Mouse (Mus musculus): ENCODE data around the gene Osmr. TPM values are rescaled to one million over a fixed set of nuclear protein-coding genes. Genes with fewer than 3 reads are reported as not detected.

Gene Osmr
- polyA plus RNA-seq, 1 experiment from 2014 or later = 0.36 TPM

DNA sequence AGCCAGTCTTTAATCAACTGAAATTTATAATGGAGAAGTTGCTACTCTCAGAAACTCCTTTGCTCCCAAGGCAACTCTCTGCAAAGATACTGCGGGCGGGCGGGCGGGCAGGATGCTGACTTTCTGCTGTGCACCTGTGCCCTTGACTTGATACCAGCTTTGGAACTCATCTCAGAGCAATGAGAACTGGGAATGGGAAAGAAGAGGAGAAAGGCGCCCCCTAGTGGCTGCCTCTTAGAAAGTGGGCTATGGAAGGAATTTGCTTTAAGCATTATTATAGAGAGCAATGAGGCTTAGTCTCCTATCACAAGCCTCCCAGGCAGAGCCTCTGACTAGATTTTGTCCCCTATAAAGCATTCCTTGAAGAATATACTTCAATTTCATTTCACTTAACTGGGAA lies 9.0 kb upstream of the Osmr start:
- 61% methylated on average over 5 of the region's 5 CpGs for WGBS
- DNase-seq (ENCODE audit: low spot score) = peak; percentile 71
- H3K27me3 ChIP-seq (replicated peaks; ENCODE audit: low read depth, poor library complexity, severe bottlenecking) = no peaks in the 10 kb centered on the region
- no peaks in the 10 kb centered on the region for H3K4me1 ChIP-seq
- no peak overlapping the region for H3K27ac ChIP-seq (replicated peaks)
- no peaks in the 10 kb centered on the region for H3K9me3 ChIP-seq
- no peak overlapping the region for H3K4me3 ChIP-seq
- H3K36me3 ChIP-seq (replicated peaks) = no peaks in the 10 kb centered on the region

- no peak overlapping the region for H3K27ac ChIP-seq (replicated peaks)
- WGBS = 84% methylated on average over 4 of the region's 4 CpGs
- no peak for DNase-seq (ENCODE audit: low spot score)
Observed at GRCm38 (mm10) chr15:6883091-6883490, 8.3 kb upstream of the Osmr start.

DNA sequence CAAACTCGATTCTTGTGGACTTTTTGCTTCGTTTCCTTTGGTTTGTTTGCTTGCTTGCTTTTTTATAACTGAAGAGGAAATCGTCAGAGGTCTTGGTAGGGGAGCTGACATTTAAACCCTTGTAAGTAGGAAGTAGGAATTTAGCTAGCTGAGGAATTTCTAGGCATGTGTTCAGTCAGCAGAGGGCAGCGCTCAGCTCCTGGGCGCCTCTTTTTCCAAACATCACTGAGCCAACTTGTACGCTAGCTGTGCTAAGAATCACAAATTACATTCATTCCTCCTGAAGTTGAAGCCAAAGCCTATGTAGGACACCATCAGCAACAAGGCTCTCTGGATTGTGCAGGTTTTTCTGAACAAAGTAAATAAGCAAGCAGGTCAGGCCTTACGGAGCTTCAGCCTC lies 7.4 kb upstream of the Osmr start:
- DNase-seq (ENCODE audit: low spot score) = peak; percentile 21

More at GRCm38 (mm10) chr15:6883091-6883490, 8.3 kb upstream of the Osmr start:
- Histone ChIP-seq H3K4me1 (no peaks in the 10 kb centered on the region), H3K4me3 (no peak overlapping the region), H3K27me3 (replicated peaks; ENCODE audit: low read depth, poor library complexity, severe bottlenecking) (no peaks in the 10 kb centered on the region), H3K9me3 (no peaks in the 10 kb centered on the region), H3K36me3 (replicated peaks) (no peaks in the 10 kb centered on the region)

GRCm38 (mm10) chr15:6881211-6881610 lies 6.4 kb upstream of the Osmr start:
- no peak for DNase-seq (ENCODE audit: low spot score)
- 82% methylated on average over 9 of the region's 9 CpGs for WGBS

More for the DNA sequence above, 7.4 kb upstream of the Osmr start:
- H3K4me3 ChIP-seq = no peak overlapping the region
- WGBS = 48% methylated on average over 7 of the region's 7 CpGs
- no peaks in the 10 kb centered on the region for H3K27me3 ChIP-seq (replicated peaks; ENCODE audit: low read depth, poor library complexity, severe bottlenecking)
- no peaks in the 10 kb centered on the region for H3K9me3 ChIP-seq
- no peaks in the 10 kb centered on the region for H3K4me1 ChIP-seq
- H3K27ac ChIP-seq (replicated peaks) = no peak overlapping the region
- H3K36me3 ChIP-seq (replicated peaks) = no peaks in the 10 kb centered on the region

GRCm38 (mm10) chr15:6873807-6874600 lies 765 bp downstream of the Osmr start:
- no peaks in the 10 kb centered on the region for H3K9me3 ChIP-seq
- DNase-seq (ENCODE audit: low spot score) = peak; percentile 50
- H3K4me3 ChIP-seq = peak overlapping the region; percentile 60
- peak overlapping the region; percentile 16; the same call in 1 of the 2 replicates for H3K27ac ChIP-seq (replicated peaks)
- H3K27me3 ChIP-seq (replicated peaks; ENCODE audit: low read depth, poor library complexity, severe bottlenecking) = peaks cover 67% of the 10 kb centered on the region
- peaks cover 19% of the 10 kb centered on the region for H3K4me1 ChIP-seq
- WGBS = 1% methylated on average over 52 of the region's 52 CpGs
- H3K36me3 ChIP-seq (replicated peaks) = no peaks in the 10 kb centered on the region

More at GRCm38 (mm10) chr15:6881211-6881610, 6.4 kb upstream of the Osmr start:
- no peaks in the 10 kb centered on the region for H3K36me3 ChIP-seq (replicated peaks)
- H3K27me3 ChIP-seq (replicated peaks; ENCODE audit: low read depth, poor library complexity, severe bottlenecking) = peaks cover 5% of the 10 kb centered on the region
- H3K9me3 ChIP-seq = no peaks in the 10 kb centered on the region
- no peaks in the 10 kb centered on the region for H3K4me1 ChIP-seq
- no peak overlapping the region for H3K27ac ChIP-seq (replicated peaks)
- H3K4me3 ChIP-seq = no peak overlapping the region

GRCm38 (mm10) chr15:6873154-6873806 lies 1.5 kb downstream of the Osmr start:
- peak overlapping the region; percentile 60 for H3K4me3 ChIP-seq
- H3K4me1 ChIP-seq = peaks cover 19% of the 10 kb centered on the region
- 32% methylated on average over 17 of the region's 17 CpGs for WGBS
- no peak overlapping the region for H3K27ac ChIP-seq (replicated peaks)
- H3K9me3 ChIP-seq = no peaks in the 10 kb centered on the region
- no peaks in the 10 kb centered on the region for H3K36me3 ChIP-seq (replicated peaks)
- peak; percentile 30 for DNase-seq (ENCODE audit: low spot score)
- peaks cover 67% of the 10 kb centered on the region for H3K27me3 ChIP-seq (replicated peaks; ENCODE audit: low read depth, poor library complexity, severe bottlenecking)

- H3K27ac ChIP-seq (replicated peaks) = no peak overlapping the region
- H3K4me1 ChIP-seq = peaks cover 19% of the 10 kb centered on the region
- no peak overlapping the region for H3K4me3 ChIP-seq
- H3K36me3 ChIP-seq (replicated peaks) = no peaks in the 10 kb centered on the region
- 55% methylated on average over 11 of the region's 11 CpGs for WGBS
- H3K27me3 ChIP-seq (replicated peaks; ENCODE audit: low read depth, poor library complexity, severe bottlenecking) = peaks cover 67% of the 10 kb centered on the region
- DNase-seq (ENCODE audit: low spot score) = no peak
- no peaks in the 10 kb centered on the region for H3K9me3 ChIP-seq
Observed at GRCm38 (mm10) chr15:6871621-6872359, 3.0 kb downstream of the Osmr start.

DNA sequence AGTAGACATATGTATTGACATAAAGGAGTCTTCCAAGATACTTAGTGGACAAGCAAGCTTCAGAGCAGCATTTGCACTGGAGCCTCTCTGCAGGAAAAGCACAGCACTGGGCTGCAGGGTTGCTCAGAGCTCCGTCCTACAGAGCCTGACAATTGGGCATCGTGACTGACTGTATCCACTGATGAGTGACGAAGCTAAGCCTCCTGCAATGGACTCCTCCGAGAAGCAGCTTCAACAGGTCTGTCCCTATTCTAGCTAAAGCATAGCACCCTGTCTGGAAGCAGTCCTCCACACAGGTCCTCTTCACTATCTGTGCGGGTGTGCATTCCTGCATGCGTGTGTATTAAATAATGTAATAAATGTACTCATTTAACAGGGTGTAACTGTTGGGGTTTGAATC lies 7.9 kb downstream of the Osmr start:
- Histone ChIP-seq H3K27ac (replicated peaks) (no peak overlapping the region), H3K4me1 (peaks cover 3% of the 10 kb centered on the region; the same call in 1 of the 2 replicates), H3K27me3 (replicated peaks; ENCODE audit: low read depth, poor library complexity, severe bottlenecking) (peaks cover 21% of the 10 kb centered on the region), H3K4me3 (no peak overlapping the region), H3K36me3 (replicated peaks) (no peaks in the 10 kb centered on the region), H3K9me3 (no peaks in the 10 kb centered on the region)
- 62% methylated on average over 6 of the region's 6 CpGs for WGBS
- DNase-seq (ENCODE audit: low spot score) = no peak

- 86% methylated on average over 4 of the region's 4 CpGs for WGBS
- no peak overlapping the region for H3K4me3 ChIP-seq
- DNase-seq (ENCODE audit: low spot score) = no peak
- no peaks in the 10 kb centered on the region for H3K4me1 ChIP-seq
- H3K27me3 ChIP-seq (replicated peaks; ENCODE audit: low read depth, poor library complexity, severe bottlenecking) = no peaks in the 10 kb centered on the region
- H3K36me3 ChIP-seq (replicated peaks) = no peaks in the 10 kb centered on the region
- no peak overlapping the region for H3K27ac ChIP-seq (replicated peaks)
- no peaks in the 10 kb centered on the region for H3K9me3 ChIP-seq
Observed at GRCm38 (mm10) chr15:6862125-6862524, 12.6 kb downstream of the Osmr start.

- Histone ChIP-seq H3K4me3 (no peak overlapping the region), H3K27ac (replicated peaks) (no peak overlapping the region), H3K36me3 (replicated peaks) (no peaks in the 10 kb centered on the region), H3K27me3 (replicated peaks; ENCODE audit: low read depth, poor library complexity, severe bottlenecking) (no peaks in the 10 kb centered on the region), H3K4me1 (no peaks in the 10 kb centered on the region), H3K9me3 (no peaks in the 10 kb centered on the region)
- 86% methylated on average over 7 of the region's 7 CpGs for WGBS
- no peak for DNase-seq (ENCODE audit: low spot score)
Observed at GRCm38 (mm10) chr15:6861617-6862016, 13.2 kb downstream of the Osmr start.

GRCm38 (mm10) chr15:6859781-6860180 lies 15.0 kb downstream of the Osmr start:
- Histone ChIP-seq H3K9me3 (no peaks in the 10 kb centered on the region), H3K36me3 (replicated peaks) (no peaks in the 10 kb centered on the region), H3K27me3 (replicated peaks; ENCODE audit: low read depth, poor library complexity, severe bottlenecking) (no peaks in the 10 kb centered on the region), H3K4me3 (no peak overlapping the region), H3K4me1 (no peaks in the 10 kb centered on the region), H3K27ac (replicated peaks) (no peak overlapping the region)
- no peak for DNase-seq (ENCODE audit: low spot score)
- 88% methylated on average over 7 of the region's 7 CpGs for WGBS

- 86% methylated on average over 4 of the region's 4 CpGs for WGBS
- no peak overlapping the region for H3K27ac ChIP-seq (replicated peaks)
- no peak overlapping the region for H3K4me3 ChIP-seq
- DNase-seq (ENCODE audit: low spot score) = no peak
- no peaks in the 10 kb centered on the region for H3K36me3 ChIP-seq (replicated peaks)
- H3K27me3 ChIP-seq (replicated peaks; ENCODE audit: low read depth, poor library complexity, severe bottlenecking) = no peaks in the 10 kb centered on the region
- no peaks in the 10 kb centered on the region for H3K9me3 ChIP-seq
- H3K4me1 ChIP-seq = no peaks in the 10 kb centered on the region
Observed at GRCm38 (mm10) chr15:6858871-6859270, 15.9 kb downstream of the Osmr start.
